Comparison of ENCODE assay signal across 1 mouse cellular context in genomic region chr15:79818325-79818724, GRCm38 (mm10).
A peak's percentile ranks its signal among the peaks of the same experiment; 100 is the strongest.
TF ChIP-seq lines count a peak whose summit lies in the region.

No protein-coding gene starts in this region.

TF ChIP-seq in ES-E14, 5 proteins besides CTCF, POLR2A, EP300 and RAD21:
- TF ChIP-seq CHD2 (IDR thresholded peaks at IDR 0.05; ENCODE audit: low read depth, low read length) (no peak), ZNF384 (IDR thresholded peaks at IDR 0.05; ENCODE audit: low read depth, low read length) (peak; percentile 80)
